Mouse (Mus musculus) CH12F3 (cell line): Measurements from ENCODE around the gene Rab9.

Source experiments
- in situ Hi-C: fragments of 300-500 bp; cut with MboI; formaldehyde crosslinking; loops from 2 replicates; pipeline ENCODE4 v1.14.3; 2020; ENCODE audit warnings: low sequenced_read_pairs

Gene Rab9

DNA sequence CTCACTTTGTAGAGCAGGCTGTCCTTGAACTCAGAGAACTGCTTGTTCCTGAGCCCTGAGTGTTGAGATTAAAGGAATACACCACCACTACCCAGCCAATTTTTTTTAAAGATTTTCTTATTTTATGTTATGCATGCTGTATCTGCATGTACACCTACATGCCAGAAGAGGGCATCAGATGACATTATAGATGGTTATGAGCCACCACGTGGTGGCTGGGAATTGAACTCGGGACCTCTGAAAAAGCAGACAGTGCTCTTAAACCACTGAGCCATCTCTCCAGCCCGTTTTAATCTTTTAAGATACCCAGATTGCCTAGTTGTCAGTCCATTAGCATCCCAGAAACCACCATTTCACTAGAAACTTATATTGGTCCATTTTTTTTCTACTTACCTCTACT is 25.3 kb downstream of the Rab9 start:
- in situ Hi-C loops, result no loop called here

GRCm38 (mm10) chrX:166453532-166453931 is 26.1 kb downstream of the Rab9 start:
- in situ Hi-C loops, result no loop called here

GRCm38 (mm10) chrX:166444552-166444951 is 35.1 kb downstream of the Rab9 start:
- in situ Hi-C loops, result no loop called here

DNA sequence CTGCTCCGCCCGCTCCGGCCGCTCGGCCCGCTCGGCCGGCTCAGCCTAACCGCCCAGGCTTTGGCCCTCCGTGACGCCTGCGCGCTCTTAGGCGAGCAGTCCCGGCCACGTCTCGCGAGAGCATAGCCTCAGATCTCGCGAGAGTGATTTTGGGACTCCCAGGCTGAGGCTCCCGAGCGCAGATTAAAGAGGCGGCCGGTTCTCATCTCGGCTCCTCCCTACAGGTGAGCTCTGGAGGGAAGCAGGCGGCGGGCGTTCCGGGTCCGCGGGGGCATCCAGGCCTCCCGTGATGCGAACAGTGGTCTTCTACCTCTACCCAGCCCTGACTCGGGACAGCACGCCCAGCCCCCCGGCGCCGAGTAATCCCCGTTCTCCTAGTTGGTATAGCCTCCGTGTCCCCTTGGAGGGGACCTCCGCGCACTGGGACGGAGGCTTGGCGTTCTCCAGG is 39.0 kb downstream of the Rab9 start, which contains the start of gene Ofd1:
Gene Ofd1, minus strand, starts transcription at position 89 of the 448 bp plus-strand sequence.
- in situ Hi-C loops, result no loop called here

GRCm38 (mm10) chrX:166440036-166440615 is 39.5 kb downstream of the Rab9 start, which contains the start of gene Trappc2:
Gene Trappc2 (plus strand): TSS chrX:166440574.
- in situ Hi-C loops, result no loop called here

GRCm38 (mm10) chrX:166434812-166435211 is 44.9 kb downstream of the Rab9 start:
- in situ Hi-C loops, result no loop called here

DNA sequence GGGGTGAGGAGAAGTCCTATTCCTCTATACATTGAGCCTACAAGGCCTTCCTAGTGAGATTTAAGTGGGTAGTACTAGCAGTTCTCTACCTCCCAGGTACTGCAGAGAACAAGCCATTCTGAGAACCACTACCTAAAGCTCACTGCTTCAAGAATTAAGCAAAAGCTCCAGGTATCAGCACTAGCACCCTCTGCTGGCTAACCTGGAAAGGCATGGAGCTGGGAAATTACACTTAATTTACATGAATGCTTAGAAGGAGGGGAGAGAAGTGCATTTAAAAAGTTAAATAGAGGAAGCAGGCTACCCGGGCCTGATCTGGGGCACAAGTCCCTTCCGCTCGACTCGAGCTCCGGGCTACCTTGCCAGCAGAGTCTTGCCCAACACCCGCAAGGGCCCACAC is 63.5 kb downstream of the Rab9 start:
- in situ Hi-C loops, result no loop called here

DNA sequence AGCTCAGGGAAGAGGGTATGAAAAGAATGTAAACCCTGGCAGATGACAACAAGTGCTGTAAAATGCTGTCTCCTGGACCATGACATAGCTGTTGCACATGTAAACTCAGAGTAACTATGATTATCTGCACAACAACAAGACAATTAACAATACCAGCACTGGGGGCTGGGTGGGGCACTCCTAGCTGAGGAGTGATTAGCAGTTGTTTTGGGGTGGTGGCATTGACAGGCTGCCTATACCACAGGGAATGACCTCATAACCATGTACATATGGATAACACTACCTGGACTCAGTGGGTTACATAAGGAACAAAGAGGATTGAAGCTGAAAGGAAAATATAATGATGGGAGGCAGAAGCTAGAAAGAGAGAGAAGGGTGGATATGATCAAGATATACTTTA is 71.8 kb downstream of the Rab9 start:
- in situ Hi-C loops, result no loop called here
